Mouse (Mus musculus) stomach, postnatal 0 days (tissue): ENCODE data around the gene Fyn. TPM values are rescaled to one million over a fixed set of nuclear protein-coding genes. Genes with fewer than 3 reads are reported as not detected.

ENCODE experiments used
- ATAC-seq: fragments of 200-750 bp; cut with Nextera tagmentation; 2 replicates; pipeline ENCODE4 v1.8.0; 2017; ENCODE audit not compliant: low FRiP score, low TSS enrichment
- DNase-seq: peaks from one replicate; pipeline ENCODE4 v3.0.0-alpha.2; 2016; ENCODE audit warnings: low spot score
- H3K27ac ChIP-seq: fragments of 300-500 bp; sonication (generic); replicated peaks from 2 replicates; pipeline ENCODE4 v1.5.1; 2014; ENCODE audit warnings: mild to moderate bottlenecking, control low read depth
- H3K27me3 ChIP-seq: fragments of 300-500 bp; sonication (generic); 2 replicates; pipeline ENCODE4 v1.6.1; 2014; ENCODE audit warnings: low read length; ENCODE audit not compliant: control insufficient read depth, insufficient read depth
- H3K36me3 ChIP-seq: fragments of 300-500 bp; sonication (generic); 2 replicates; pipeline ENCODE4 v1.6.1; 2014; ENCODE audit warnings: low read length, mixed read lengths; ENCODE audit not compliant: control insufficient read depth, insufficient read depth
- H3K4me1 ChIP-seq: fragments of 300-500 bp; sonication (generic); replicated peaks from 2 replicates; pipeline ENCODE4 v1.6.1; 2014; ENCODE audit warnings: antibody characterized with exemption; ENCODE audit not compliant: control insufficient read depth, insufficient read depth
- H3K4me2 ChIP-seq: fragments of 300-500 bp; sonication (generic); replicated peaks from 2 replicates; pipeline ENCODE4 v1.6.1; 2014; ENCODE audit warnings: low read depth, mild to moderate bottlenecking, control low read depth, moderate library complexity
- H3K4me3 ChIP-seq: fragments of 300-500 bp; sonication (generic); 2 replicates; pipeline ENCODE4 v1.5.1; 2014; ENCODE audit warnings: low read depth, low read length, control low read depth
- H3K9ac ChIP-seq: fragments of 300-500 bp; sonication (generic); 2 replicates; pipeline ENCODE4 v1.6.1; 2014; ENCODE audit warnings: mild to moderate bottlenecking, low read length, control low read depth, mixed read lengths
- H3K9me3 ChIP-seq: fragments of 300-500 bp; sonication (generic); 2 replicates; pipeline ENCODE4 v1.6.1; 2016; ENCODE audit warnings: low read length; ENCODE audit not compliant: control insufficient read depth
- CTCF ChIP-seq: IDR thresholded peaks from 2 replicates; pipeline ENCODE4 v1.5.1; 2016; ENCODE audit warnings: antibody characterized with exemption, low read depth, mild to moderate bottlenecking, moderate library complexity
- EP300 ChIP-seq: optimal IDR thresholded peaks from 2 replicates; pipeline ENCODE3; 2016; ENCODE audit warnings: antibody characterized with exemption
- WGBS: fragments of 180-500 bp; shearing (Covaris S2); extraction: QIAGEN DNeasy Blood & Tissue Kit; methylation state at CpG from one replicate; pipeline ENCODE4 v1.1.7; 2014; 5-methylcytosine and 5-hydroxymethylcytosine counted together
- polyA plus RNA-seq: library from polyadenylated mRNA; unstranded; fragments of >200 nt; fragmentation: Nextera tagmentation; extraction: Ambion mirVana; gene quantifications from 2 replicates; pipeline ENCODE4 v1.2.1, GENCODE M21; 2015

Gene Fyn
- polyA plus RNA-seq, 1 experiment from 2014 or later, result 12.5 TPM

DNA sequence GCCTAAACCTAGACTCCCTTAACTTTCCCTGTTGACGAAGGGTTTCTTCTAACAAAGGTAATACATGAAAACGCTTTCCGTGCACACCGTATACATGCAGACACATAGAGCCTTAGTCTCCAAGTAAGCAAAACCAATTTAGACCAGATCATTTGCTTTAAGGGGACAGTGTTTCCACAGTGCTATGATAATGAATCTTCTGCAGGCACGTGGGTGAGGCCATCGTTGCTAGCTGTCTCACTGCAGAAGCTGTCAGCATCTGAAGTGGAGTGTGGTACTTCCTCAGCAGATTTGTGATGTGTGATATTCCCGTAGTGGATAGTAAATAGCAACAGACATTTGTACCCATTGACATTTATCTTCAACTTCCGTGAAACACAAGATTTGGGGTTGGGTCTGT, 16.6 kb downstream of the Fyn start:
- H3K27ac ChIP-seq, result no peak overlapping the region
- no peaks in the 10 kb centered on the region for H3K27me3 ChIP-seq
- H3K36me3 ChIP-seq, result no peaks in the 10 kb centered on the region
- H3K4me1 ChIP-seq, result no peaks in the 10 kb centered on the region; the same call in none of the 2 replicates
- H3K9ac ChIP-seq, result no peak overlapping the region
- ATAC-seq (no peak), DNase-seq (no peak)
- no peak overlapping the region for H3K4me3 ChIP-seq
- H3K9me3 ChIP-seq, result no peaks in the 10 kb centered on the region
- H3K4me2 ChIP-seq, result no peak overlapping the region
- TF ChIP-seq CTCF, result no peak
- no peak for TF ChIP-seq EP300
- 68% methylated on average over 8 of the region's 8 CpGs for WGBS

- H3K27me3 ChIP-seq, result no peaks in the 10 kb centered on the region
- H3K4me2 ChIP-seq, result no peak overlapping the region
- ATAC-seq (no peak), DNase-seq (no peak)
- peaks cover 2% of the 10 kb centered on the region; the same call in 1 of the 2 replicates for H3K36me3 ChIP-seq
- H3K27ac ChIP-seq, result 0 out of 2 replicates have a peak overlapping the region, but pooled peaks have one; percentile 4
- TF ChIP-seq CTCF (no peak), EP300 (no peak)
- no peaks in the 10 kb centered on the region for H3K9me3 ChIP-seq
- WGBS, result 57% methylated on average over 15 of the region's 15 CpGs
- H3K4me3 ChIP-seq, result no peak overlapping the region
- no peaks in the 10 kb centered on the region; the same call in 1 of the 2 replicates for H3K4me1 ChIP-seq
- no peak overlapping the region for H3K9ac ChIP-seq
These were observed 17.5 kb downstream of the Fyn start for GRCm38 (mm10) chr10:39386203-39386602.

DNA sequence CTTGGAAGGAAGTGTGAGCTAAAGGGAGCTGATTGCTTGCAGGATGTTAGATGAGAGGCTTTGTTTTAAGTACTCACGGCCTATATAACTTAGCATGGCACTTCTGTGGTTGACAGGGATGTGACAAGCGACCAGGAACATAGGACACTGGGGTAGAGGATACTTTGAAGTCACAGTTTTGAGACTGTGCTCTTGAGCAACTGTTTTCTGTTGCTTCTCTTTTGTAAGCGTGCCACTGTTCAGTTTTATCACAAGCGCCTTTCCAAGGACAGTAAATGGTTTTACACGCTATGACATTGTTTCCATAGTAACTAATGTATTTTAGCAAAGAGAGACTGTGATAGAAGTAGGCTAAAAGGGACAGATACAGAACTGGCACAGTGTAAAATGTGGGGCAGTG, 18.4 kb downstream of the Fyn start:
- DNase-seq, result no peak
- Histone ChIP-seq H3K9me3 (no peaks in the 10 kb centered on the region), H3K4me1 (no peaks in the 10 kb centered on the region; the same call in 1 of the 2 replicates), H3K36me3 (peaks cover 6% of the 10 kb centered on the region), H3K27ac (no peak overlapping the region), H3K4me2 (no peak overlapping the region), H3K9ac (no peak overlapping the region), H3K4me3 (no peak overlapping the region), H3K27me3 (no peaks in the 10 kb centered on the region)
- 57% methylated on average over 5 of the region's 5 CpGs for WGBS
- ATAC-seq, result no peak
- TF ChIP-seq CTCF (no peak), EP300 (no peak)

GRCm38 (mm10) chr10:39387556-39387955, 18.9 kb downstream of the Fyn start:
- Histone ChIP-seq H3K9me3 (no peaks in the 10 kb centered on the region), H3K4me3 (no peak overlapping the region), H3K27ac (no peak overlapping the region), H3K9ac (no peak overlapping the region), H3K4me2 (no peak overlapping the region), H3K36me3 (peaks cover 6% of the 10 kb centered on the region), H3K27me3 (no peaks in the 10 kb centered on the region), H3K4me1 (no peaks in the 10 kb centered on the region; the same call in 1 of the 2 replicates)
- DNase-seq, result no peak
- TF ChIP-seq CTCF (no peak), EP300 (no peak)
- 71% methylated on average over 11 of the region's 11 CpGs for WGBS
- no peak for ATAC-seq

DNA sequence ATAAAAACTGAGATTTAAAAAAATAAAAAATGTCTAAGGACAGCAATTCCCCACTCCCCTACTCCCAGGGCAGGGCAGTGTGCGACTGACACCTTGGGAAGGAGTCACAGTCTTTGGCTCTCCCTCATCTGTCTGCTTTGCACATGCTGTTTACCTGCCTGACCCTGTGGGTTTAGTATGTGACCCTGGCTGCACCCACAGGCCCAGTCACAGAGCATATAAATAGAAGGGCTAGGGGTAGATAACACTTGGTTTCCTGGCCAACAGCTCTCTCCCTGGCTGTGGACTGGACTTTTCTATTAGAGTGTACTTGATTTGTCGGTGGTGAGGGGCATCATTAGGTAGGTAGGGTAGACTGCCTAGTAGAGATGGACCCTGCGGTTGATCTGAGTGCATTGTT, 19.5 kb downstream of the Fyn start:
- H3K4me3 ChIP-seq, result no peak overlapping the region
- H3K9ac ChIP-seq, result no peak overlapping the region
- WGBS, result 71% methylated on average over 3 of the region's 3 CpGs
- H3K4me2 ChIP-seq, result no peak overlapping the region
- TF ChIP-seq CTCF, result no peak
- no peak for TF ChIP-seq EP300
- ATAC-seq, result no peak
- no peak overlapping the region for H3K27ac ChIP-seq
- H3K36me3 ChIP-seq, result peaks cover 6% of the 10 kb centered on the region
- H3K27me3 ChIP-seq, result no peaks in the 10 kb centered on the region
- no peak for DNase-seq
- H3K9me3 ChIP-seq, result no peaks in the 10 kb centered on the region
- no peaks in the 10 kb centered on the region; the same call in 1 of the 2 replicates for H3K4me1 ChIP-seq

- DNase-seq (no peak), ATAC-seq (no peak)
- Histone ChIP-seq H3K4me2 (no peak overlapping the region), H3K9me3 (no peaks in the 10 kb centered on the region), H3K27ac (no peak overlapping the region), H3K4me1 (no peaks in the 10 kb centered on the region; the same call in 1 of the 2 replicates), H3K36me3 (peaks cover 6% of the 10 kb centered on the region), H3K27me3 (no peaks in the 10 kb centered on the region), H3K4me3 (no peak overlapping the region), H3K9ac (no peak overlapping the region)
- WGBS, result 85% methylated on average over 11 of the region's 11 CpGs
- no peak for TF ChIP-seq EP300
- no peak for TF ChIP-seq CTCF
These were observed 20.8 kb downstream of the Fyn start for GRCm38 (mm10) chr10:39389451-39389891.
